Mouse (Mus musculus): ENCODE data around the gene Aadacl4.

GRCm38 (mm10) chr4:144614586-144614985 lies 1.1 kb downstream of the Aadacl4 start:
- TF ChIP-seq CTCF (IDR thresholded peaks at IDR 0.05 in 2 of 3, conservative IDR thresholded peaks at IDR 0.05 in 1 of 3; ENCODE audit: control insufficient read depth in 1 of 3, insufficient read depth in 1 of 3, low read depth in 2 of 3, low read length in 3 of 3, poor library complexity in 1 of 3, severe bottlenecking in 1 of 3) (no peak), JUND (IDR thresholded peaks at IDR 0.05; ENCODE audit: low read depth, low read length) (no peak), HCFC1 (IDR thresholded peaks at IDR 0.05; ENCODE audit: low read depth, low read length) (no peak), POLR2A (IDR thresholded peaks at IDR 0.05; ENCODE audit: control insufficient read depth in 1 of 2, insufficient read depth in 1 of 2, low read depth in 1 of 2, low read length in 2 of 2, poor library complexity in 1 of 2) (no peak), POLR2AphosphoS2 (IDR thresholded peaks at IDR 0.05; ENCODE audit: low read length) (no peak), GATA1 (IDR thresholded peaks at IDR 0.05; ENCODE audit: low read depth, low read length) (no peak), RAD21 (IDR thresholded peaks at IDR 0.05; ENCODE audit: low read depth, low read length) (no peak), E2F4 (IDR thresholded peaks at IDR 0.05; ENCODE audit: borderline replicate concordance, low read depth, low read length) (no peak), EP300 (IDR thresholded peaks at IDR 0.05; ENCODE audit: low read depth in 1 of 2, low read length in 2 of 2) (no peak)
